Mouse (Mus musculus): ENCODE data around the gene Hgd.

The Hgd gene

GRCm38 (mm10) chr16:37579994-37580393, at the start of gene Hgd:
Hgd (plus strand) TSS chr16:37580153.
- DNase-seq (ENCODE audit: low read depth, low spot score), result no peak

GRCm38 (mm10) chr16:37530170-37530569, 49.8 kb upstream of the Hgd start:
- DNase-seq (ENCODE audit: low read depth, low spot score), result no peak

- DNase-seq (ENCODE audit: low read depth, low spot score), result no peak
Observed at GRCm38 (mm10) chr16:37532046-37532445, 47.9 kb upstream of the Hgd start.

DNA sequence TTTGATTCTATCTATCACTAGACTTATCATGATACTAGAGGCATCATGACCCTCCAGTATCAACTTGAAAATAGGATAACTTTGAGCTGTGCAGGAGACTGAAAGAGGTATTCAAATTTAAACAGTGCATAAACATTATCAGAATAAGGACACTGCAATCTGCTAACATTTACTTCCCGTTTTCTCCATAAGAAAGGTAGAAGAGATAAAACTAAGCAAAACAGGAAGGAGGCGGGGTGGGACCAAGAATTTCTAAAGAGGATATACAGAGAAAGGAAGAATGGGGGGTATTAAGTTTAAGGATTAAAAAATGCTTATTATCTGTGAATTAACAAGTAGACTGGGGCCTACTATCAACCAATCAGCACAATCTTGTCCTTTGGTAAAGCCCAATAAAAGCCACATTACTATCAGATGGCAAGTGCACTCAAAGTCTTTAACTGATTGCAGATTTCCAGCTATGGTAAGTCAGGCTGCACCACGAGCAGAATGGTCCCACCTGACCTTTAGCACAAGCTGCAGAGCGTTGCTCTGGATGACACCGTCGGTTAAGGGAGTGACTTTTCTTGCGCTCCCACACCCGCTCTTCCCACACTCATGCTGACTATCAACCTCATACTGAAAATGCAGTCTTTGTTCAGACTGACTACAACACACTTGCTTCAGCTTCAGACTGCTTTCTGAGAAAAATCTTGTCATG, 46.4 kb upstream of the Hgd start:
- no peak for DNase-seq (ENCODE audit: low read depth, low spot score)

DNA sequence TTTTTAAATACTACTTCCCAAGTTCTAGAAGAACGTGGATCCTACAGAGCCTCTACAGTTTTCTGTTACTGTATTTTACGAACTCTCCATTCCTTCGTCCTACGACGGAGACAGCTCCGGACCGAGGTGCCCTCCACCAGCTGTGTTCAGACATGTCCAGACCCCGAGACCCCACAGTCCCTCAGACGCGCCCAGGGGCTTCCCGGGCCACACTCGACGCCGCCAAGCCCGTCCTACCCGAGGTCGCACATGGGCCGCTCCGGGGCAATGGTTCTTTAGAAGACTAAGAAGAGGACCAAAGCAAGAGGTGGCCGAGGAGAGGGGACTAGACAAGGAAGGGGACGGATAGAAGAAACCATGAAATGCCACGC, 40.7 kb upstream of the Hgd start:
- DNase-seq (ENCODE audit: low read depth, low spot score), result no peak

GRCm38 (mm10) chr16:37539611-37540580, 40.1 kb upstream of the Hgd start, which contains the start of the genes Gtf2e1 and Rabl3:
Gtf2e1 (minus strand) TSS chr16:37539789.
Rabl3 (plus strand) TSS chr16:37539885.
- DNase-seq (ENCODE audit: low read depth, low spot score), result peak; percentile 97

DNA sequence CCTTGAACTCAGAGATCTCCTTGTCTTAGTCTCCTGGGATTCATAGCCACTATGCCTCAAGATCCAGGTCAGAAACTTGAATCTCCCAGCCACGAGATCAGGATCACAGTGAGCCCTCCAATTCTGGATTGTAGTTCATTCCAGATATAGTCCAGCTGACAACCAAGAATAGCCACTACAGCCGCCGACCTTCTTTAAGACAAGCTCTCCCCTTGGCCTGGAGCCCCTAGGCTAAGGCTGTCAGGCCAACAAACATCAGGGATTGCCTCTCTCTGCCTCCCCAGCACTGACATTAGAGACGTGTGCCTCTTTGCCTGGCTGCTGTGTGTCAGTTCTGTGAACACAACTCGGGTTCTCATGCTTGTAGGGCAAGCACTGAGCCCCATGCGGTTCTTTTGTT, 39.2 kb upstream of the Hgd start:
- no peak for DNase-seq (ENCODE audit: low read depth, low spot score)

GRCm38 (mm10) chr16:37546312-37546711, 33.6 kb upstream of the Hgd start:
- DNase-seq (ENCODE audit: low read depth, low spot score), result no peak

DNA sequence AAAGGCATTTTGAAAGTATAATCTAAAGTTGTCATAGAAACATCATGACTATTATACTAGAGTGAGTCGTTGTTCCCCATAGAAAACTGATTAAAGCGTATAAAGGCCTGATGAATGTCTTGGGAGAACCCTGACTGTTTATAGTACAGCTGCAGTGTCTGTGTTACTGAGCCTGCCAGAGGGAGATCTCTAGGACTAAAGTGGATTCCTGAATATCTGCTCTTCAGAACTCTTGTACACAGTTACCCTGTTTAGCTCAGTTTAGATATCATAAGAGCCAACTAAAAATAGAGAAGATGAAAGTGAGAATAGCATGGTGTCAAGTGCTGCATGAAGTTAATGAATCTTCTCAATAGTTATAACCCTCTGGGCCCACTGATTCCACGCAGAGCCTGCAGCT, 29.7 kb upstream of the Hgd start:
- DNase-seq (ENCODE audit: low read depth, low spot score), result no peak

DNA sequence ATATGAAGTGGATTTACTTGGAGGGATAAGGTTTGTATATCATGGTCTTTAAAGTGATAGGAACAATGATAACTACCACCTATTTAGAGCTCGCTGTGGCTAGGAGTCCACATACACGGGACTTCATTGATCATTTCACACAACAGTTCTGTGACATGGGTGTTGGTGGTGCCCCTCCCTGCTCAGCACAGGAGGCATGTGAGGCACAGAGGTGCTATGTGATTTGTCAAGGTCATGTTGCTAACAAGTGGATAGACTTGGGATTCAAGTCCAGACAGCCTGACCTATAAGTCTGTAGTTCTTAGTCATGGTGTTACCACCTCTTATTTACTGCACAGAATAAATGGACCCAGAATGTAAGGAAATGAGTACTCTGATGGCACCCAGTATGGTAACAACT, 29.0 kb upstream of the Hgd start:
- DNase-seq (ENCODE audit: low read depth, low spot score), result no peak

- DNase-seq (ENCODE audit: low read depth, low spot score), result no peak
Observed at GRCm38 (mm10) chr16:37552824-37553223, 27.1 kb upstream of the Hgd start.

GRCm38 (mm10) chr16:37562414-37562813, 17.5 kb upstream of the Hgd start:
- no peak for DNase-seq (ENCODE audit: low read depth, low spot score)

GRCm38 (mm10) chr16:37562961-37563360, 17.0 kb upstream of the Hgd start:
- no peak for DNase-seq (ENCODE audit: low read depth, low spot score)

GRCm38 (mm10) chr16:37565117-37565516, 14.8 kb upstream of the Hgd start:
- no peak for DNase-seq (ENCODE audit: low read depth, low spot score)

DNA sequence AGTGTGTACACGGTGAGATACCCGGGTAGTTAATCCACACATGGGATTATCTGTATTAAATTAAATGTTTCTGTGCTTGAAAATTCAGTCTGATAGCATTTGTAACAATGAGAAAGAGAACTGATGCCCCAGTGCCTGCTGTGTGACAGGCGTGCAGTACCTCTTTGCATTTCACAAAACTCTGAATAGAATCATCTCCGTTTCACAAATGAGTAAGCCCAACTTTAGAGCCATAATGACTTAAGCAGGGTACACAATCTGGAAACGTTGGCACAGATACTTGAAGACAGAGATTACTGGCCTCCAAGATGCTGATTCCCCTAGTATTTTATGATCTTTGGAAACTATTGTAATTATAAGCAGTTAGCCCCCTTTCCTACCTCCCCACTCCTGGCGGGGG, 13.8 kb upstream of the Hgd start:
- no peak for DNase-seq (ENCODE audit: low read depth, low spot score)

DNA sequence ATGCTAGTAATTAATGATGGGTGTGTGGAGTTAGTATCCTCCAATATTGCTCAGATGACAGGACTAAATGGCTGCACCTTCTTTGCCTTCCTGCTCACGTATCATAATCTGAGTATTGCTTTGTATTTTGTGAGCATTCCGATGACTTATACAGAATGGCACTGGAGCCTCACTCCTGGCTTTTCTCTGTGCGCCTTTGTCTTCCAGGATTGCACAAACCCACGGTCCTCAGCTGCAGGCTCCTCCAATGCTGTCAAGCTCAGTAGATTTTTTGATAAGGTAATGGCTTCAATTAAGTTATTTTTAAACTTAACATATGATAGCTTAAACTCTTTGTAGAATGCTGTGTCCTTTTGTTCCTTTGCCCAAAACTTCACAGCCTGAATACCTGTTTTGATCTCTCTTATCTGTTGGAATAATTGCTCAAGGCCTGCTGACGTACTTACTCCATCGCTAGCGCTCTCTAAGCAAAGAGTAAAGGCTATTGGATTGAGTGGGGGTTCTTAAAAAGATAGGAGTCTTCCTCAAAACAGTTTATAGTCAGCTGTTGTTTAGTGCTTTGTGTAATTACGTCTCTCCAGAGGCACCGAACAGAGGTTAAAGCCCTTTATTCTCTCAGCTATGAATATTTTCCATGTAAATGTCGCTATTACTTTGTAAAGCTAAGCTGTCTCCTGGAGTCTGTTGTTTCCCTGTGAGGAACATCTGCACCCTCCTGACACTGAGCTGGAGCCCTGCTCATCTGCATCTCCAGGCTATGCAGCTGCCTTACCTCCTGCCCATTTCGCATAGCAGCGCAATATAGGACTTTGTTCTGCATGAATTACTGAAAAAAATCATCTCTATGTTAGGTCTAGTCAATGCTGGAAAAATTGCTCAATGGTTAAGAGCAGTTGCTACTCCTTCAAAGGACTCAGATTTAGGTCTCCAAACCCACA, 12.6 kb upstream of the Hgd start:
- no peak for DNase-seq (ENCODE audit: low read depth, low spot score)

DNA sequence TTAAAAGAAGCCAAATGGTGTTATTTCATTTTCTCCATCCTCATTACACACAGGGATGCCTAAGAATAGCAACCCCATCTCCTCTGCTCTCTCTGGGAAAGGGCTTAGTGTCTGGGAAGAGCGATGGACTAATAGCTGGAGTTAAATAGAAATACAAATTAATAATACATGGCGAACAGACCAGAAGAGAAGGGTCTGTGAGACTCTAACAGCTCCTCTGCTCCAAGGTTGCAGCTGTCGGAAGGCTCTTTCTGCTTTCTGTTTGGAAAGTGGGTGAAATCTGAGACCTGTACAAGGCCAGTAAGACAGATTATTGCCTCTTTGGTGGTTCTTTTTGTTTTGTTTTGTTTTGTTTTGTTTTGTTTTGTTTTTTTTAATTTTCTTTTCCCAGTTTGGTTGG, 8.4 kb upstream of the Hgd start:
- DNase-seq (ENCODE audit: low read depth, low spot score), result no peak

- DNase-seq (ENCODE audit: low read depth, low spot score), result no peak
Observed at GRCm38 (mm10) chr16:37572117-37572754, 7.7 kb upstream of the Hgd start.

DNA sequence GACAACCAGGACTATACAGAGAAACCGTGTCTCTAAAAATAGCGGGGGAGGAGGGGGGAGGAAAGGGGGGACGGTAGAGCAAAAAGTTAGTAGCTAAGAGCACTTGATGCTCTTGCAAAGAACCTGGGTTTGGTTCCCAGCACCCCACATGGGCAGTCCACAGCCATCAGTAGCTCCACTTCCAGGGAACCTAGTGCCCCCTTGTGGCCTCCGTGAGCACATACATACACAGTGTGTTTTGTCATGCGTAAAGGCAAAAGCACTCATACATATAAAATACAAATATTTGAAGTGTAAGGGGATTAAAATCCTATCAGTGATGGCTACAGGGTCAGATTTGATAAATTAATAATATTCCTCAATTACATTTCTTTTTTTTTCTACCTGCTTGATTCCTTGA, 6.9 kb upstream of the Hgd start:
- no peak for DNase-seq (ENCODE audit: low read depth, low spot score)

DNA sequence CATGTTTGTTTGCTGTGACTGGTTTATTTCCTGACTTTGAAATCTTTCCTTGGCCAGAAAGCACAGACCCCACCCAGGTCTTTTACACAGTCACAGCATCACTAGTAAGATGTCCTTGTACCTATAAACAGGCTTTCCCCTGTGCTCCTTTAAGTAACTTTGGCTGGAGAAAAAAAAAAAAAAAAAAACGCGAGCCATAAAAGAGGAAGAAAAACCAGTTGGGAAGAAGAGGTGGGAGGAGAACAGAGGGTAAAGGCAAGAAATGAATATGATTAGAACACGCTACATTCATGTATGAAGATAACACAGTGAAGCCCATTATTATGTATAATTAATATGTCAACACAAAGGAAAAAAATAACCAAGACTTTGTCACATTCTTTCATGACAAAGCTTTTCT, 4.6 kb upstream of the Hgd start:
- DNase-seq (ENCODE audit: low read depth, low spot score), result no peak

- no peak for DNase-seq (ENCODE audit: low read depth, low spot score)
Observed at GRCm38 (mm10) chr16:37579591-37579990, 362 bp upstream of the Hgd start.
